Mouse (Mus musculus) kidney, embryonic 16.5 days (tissue): ENCODE measurements around the gene Atp13a4. TPM values are rescaled to one million over a fixed set of nuclear protein-coding genes. Genes with fewer than 3 reads are reported as not detected.
A peak's percentile ranks its signal among the peaks of the same experiment; 100 is the strongest.

ENCODE experiments used
- ATAC-seq: fragments of 200-750 bp; cut with Nextera tagmentation; 2 replicates; pipeline ENCODE4 v1.8.0; 2017; ENCODE audit warnings: moderate TSS enrichment; ENCODE audit not compliant: low FRiP score, low TSS enrichment
- H3K27ac ChIP-seq: fragments of 300-500 bp; sonication (generic); 2 replicates; pipeline ENCODE4 v1.5.1; 2014; ENCODE audit warnings: low read length
- H3K27me3 ChIP-seq: fragments of 300-500 bp; sonication (generic); 2 replicates; pipeline ENCODE4 v1.6.1; 2014; ENCODE audit warnings: low read length, control low read depth, mixed read lengths; ENCODE audit not compliant: insufficient read depth
- H3K36me3 ChIP-seq: fragments of 300-500 bp; sonication (generic); 2 replicates; pipeline ENCODE4 v1.6.1; 2014; ENCODE audit warnings: low read length, control low read depth, mixed read lengths; ENCODE audit not compliant: insufficient read depth
- H3K4me1 ChIP-seq: fragments of 300-500 bp; sonication (generic); 2 replicates; pipeline ENCODE4 v1.6.1; 2014; ENCODE audit warnings: low read length, control low read depth, mixed read lengths; ENCODE audit not compliant: insufficient read depth
- H3K4me2 ChIP-seq: fragments of 300-500 bp; sonication (generic); replicated peaks from 2 replicates; pipeline ENCODE4 v1.6.1; 2014; ENCODE audit warnings: low read depth, low read length
- H3K4me3 ChIP-seq: fragments of 300-500 bp; sonication (generic); 2 replicates; pipeline ENCODE4 v1.5.1; 2014; ENCODE audit warnings: mild to moderate bottlenecking, low read length
- H3K9ac ChIP-seq: fragments of 300-500 bp; sonication (generic); replicated peaks from 2 replicates; pipeline ENCODE4 v1.6.1; 2014; ENCODE audit warnings: low read length
- H3K9me3 ChIP-seq: fragments of 300-500 bp; sonication (generic); 2 replicates; pipeline ENCODE4 v1.6.1; 2016; ENCODE audit warnings: low read length, control low read depth
- WGBS: fragments of 180-500 bp; shearing (Covaris S2); extraction: QIAGEN DNeasy Blood & Tissue Kit; methylation state at CpG from one replicate; pipeline ENCODE4 v1.1.7; 2014; 5-methylcytosine and 5-hydroxymethylcytosine counted together
- polyA plus RNA-seq: library from polyadenylated mRNA; unstranded; fragments of >200 nt; fragmentation: Nextera tagmentation; extraction: Ambion mirVana; gene quantifications from 2 replicates; pipeline ENCODE4 v1.2.1, GENCODE M21; 2015

Atp13a4 gene
- polyA plus RNA-seq, result 3.4 and 4.9 TPM in 2 replicates

DNA sequence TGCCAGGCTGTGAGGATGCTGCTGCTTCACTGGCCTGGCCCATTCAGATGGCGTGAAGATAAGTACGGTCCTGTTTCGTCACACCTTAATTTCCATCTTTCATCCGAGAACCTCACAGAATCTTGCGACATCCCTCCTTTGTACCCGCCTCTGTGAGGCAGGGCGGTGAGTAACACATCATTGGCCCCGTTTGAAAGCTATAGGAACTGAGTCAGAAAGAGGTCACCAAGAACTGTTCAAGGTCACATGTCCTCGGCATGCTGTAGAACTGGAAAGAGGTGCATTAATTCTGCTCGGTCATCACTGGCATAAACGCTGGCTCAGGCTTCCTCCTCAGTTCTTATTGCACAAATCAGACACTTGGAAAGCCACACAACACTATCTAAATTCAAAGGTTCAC lies at the start of gene Atp13a4:
Gene Atp13a4, minus strand, starts transcription at position 36 of the 400 bp plus-strand sequence.
- 80% methylated on average over 11 of the region's 11 CpGs for WGBS
- ATAC-seq, result no peak
- H3K27ac ChIP-seq, result no peak within 1 kb of the TSS

DNA sequence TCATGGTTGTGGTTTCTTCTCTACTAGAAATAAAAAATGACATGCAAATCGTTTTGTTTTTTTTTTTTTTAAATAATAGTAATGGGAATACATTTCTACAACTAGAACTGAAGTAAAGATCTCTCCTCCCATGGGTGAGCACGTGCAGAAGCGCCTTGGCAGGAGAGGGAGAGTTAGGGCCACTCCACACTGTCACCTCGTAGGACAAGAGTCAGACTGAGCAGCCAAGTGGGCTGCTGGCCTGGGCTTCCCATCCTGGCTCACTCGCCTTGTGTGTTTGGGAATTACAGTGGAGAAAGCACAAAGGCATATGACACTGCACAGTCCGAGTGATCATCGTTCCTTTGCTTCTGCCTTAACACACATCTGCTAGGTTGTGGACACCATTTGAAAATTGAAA lies 47.5 kb upstream of the Atp13a4 start:
- Histone ChIP-seq H3K4me2 (no peak overlapping the region), H3K4me3 (no peak overlapping the region), H3K36me3 (peaks cover 49% of the 10 kb centered on the region), H3K27ac (no peak overlapping the region), H3K9ac (no peak overlapping the region), H3K9me3 (no peaks in the 10 kb centered on the region), H3K27me3 (no peaks in the 10 kb centered on the region), H3K4me1 (no peaks in the 10 kb centered on the region)
- WGBS, result 81% methylated on average over 7 of the region's 7 CpGs
- no peak for ATAC-seq

More for the DNA sequence above, at the start of gene Atp13a4:
- no peaks in the 10 kb centered on the region for H3K27me3 ChIP-seq
- H3K9me3 ChIP-seq, result no peaks in the 10 kb centered on the region
- no peak within 1 kb of the TSS for H3K4me3 ChIP-seq
- H3K4me2 ChIP-seq, result no peak within 1 kb of the TSS
- no peak within 1 kb of the TSS for H3K9ac ChIP-seq
- peaks cover 4% of the 10 kb centered on the region; the same call in 1 of the 2 replicates for H3K4me1 ChIP-seq
- no peaks in the 10 kb centered on the region for H3K36me3 ChIP-seq

DNA sequence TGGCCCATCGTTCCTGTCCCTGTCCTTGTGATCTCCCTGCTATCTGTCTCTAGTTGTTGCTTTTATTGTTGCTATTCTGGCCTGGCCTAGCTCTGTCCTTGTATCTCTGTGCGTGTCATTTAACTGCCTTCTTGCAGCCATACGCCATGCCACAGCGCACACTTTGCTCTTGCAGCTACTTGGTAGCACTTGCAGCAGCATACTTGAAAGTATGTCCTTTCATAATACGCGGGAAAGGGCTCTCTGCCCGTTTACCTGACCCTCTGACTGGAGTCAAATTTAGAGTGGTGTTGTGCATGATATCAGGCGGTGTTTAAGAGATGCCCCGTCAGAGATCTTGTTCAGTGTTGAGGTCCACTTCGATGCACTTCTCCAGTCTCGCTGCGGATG lies 35.1 kb upstream of the Atp13a4 start:
- peak overlapping the region; percentile 73 for H3K4me2 ChIP-seq
- H3K9me3 ChIP-seq, result no peaks in the 10 kb centered on the region
- H3K27me3 ChIP-seq, result peaks cover 3% of the 10 kb centered on the region; the same call in 1 of the 2 replicates
- no peak overlapping the region for H3K27ac ChIP-seq
- 8% methylated on average over 12 of the region's 12 CpGs for WGBS
- peak overlapping the region; percentile 83 for H3K9ac ChIP-seq
- peaks cover 8% of the 10 kb centered on the region; the same call in 1 of the 2 replicates for H3K4me1 ChIP-seq
- no peak; the same call in 1 of the 2 replicates for ATAC-seq
- H3K4me3 ChIP-seq, result peak overlapping the region; percentile 70
- no peaks in the 10 kb centered on the region for H3K36me3 ChIP-seq

DNA sequence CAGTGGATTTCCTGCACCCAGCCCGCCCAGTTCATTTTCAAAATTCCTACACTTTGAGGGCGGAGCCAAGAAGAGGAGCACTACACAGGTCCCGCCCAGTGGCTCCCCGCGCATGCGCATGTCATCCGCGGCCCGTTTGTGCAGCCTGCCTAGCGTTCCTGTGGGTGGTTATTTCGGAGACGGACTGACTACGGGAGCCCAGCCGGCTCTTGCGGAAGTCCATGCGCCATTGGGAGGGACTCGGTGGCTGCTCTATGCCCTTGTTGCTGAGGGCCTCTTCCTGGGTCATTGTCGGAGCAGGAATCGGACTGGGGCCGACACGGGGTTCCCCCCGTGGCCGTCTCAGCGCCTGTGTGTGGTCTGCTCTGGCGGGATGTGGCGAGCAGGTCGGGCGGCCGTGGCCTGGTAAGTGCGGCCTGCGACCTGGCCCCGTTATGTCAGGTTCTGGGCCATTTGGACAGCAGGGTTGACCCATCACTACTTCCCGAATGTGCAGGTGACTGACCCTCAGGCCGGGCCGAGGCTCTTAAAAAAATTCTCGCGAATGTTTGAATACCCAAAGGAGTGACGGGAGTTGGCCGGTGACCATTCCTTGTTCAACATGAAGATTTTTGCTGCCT lies 34.6 kb upstream of the Atp13a4 start, which contains the start of gene Opa1:
Gene Opa1, plus strand, starts transcription at position 168 of the 620 bp plus-strand sequence.
- Histone ChIP-seq H3K4me2 (peak within 1 kb of the TSS; percentile 73), H3K27ac (no peak within 1 kb of the TSS), H3K27me3 (peaks cover 3% of the 10 kb centered on the region; the same call in 1 of the 2 replicates), H3K9me3 (no peaks in the 10 kb centered on the region), H3K4me1 (peaks cover 8% of the 10 kb centered on the region; the same call in 1 of the 2 replicates), H3K36me3 (no peaks in the 10 kb centered on the region), H3K4me3 (peak within 1 kb of the TSS; percentile 70), H3K9ac (peak within 1 kb of the TSS; percentile 83)
- under 1% methylated on average over 39 of the region's 39 CpGs for WGBS
- ATAC-seq, result peak; percentile 99

DNA sequence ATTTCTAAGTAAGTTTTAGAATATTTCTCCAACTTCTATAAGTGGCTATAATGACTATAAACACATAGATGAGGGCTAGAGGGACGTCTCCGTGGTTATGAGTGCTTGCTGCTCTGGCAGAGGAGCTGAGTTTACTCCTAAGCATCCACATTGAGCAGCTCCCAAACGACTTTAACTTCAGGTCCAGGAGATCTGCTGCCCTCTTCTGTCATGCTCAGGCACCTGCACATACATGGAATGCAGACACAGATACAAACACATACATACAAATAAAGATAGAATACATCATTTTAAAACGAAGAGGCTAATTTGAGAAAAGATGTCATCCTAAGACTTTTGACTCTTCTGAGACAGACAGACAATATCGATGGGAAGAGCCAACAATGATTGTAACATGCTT lies 31.0 kb upstream of the Atp13a4 start:
- Histone ChIP-seq H3K27ac (no peak overlapping the region), H3K9me3 (no peaks in the 10 kb centered on the region), H3K36me3 (no peaks in the 10 kb centered on the region), H3K9ac (no peak overlapping the region), H3K4me2 (no peak overlapping the region), H3K4me3 (no peak overlapping the region), H3K27me3 (peaks cover 3% of the 10 kb centered on the region; the same call in 1 of the 2 replicates), H3K4me1 (peaks cover 7% of the 10 kb centered on the region; the same call in 1 of the 2 replicates)
- 12% methylated on average over 5 of the region's 5 CpGs for whole genome bisulfite sequencing
- ATAC-seq, result no peak

DNA sequence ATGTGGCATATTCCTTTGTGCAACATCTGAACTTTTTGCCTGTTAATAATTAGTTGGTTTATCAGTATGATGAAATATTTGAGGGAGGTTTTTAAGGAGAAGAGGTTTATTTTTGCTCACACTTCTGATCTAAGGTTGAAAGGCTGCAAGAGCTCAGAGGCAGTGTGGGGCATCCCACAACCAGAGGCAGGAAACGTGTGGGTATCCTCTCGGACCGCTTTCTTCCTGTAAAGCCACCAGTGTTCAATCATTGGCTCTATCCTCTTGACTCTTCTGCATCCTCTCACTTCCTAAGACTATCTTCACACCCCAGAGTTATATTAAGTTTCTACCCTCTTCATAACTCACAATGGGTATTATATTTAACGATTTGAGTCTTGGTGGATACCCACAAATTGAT lies 29.3 kb upstream of the Atp13a4 start:
- H3K9ac ChIP-seq, result no peak overlapping the region
- H3K4me1 ChIP-seq, result no peaks in the 10 kb centered on the region
- no peaks in the 10 kb centered on the region for H3K9me3 ChIP-seq
- H3K36me3 ChIP-seq, result no peaks in the 10 kb centered on the region
- 64% methylated on average over 4 of the region's 4 CpGs for WGBS
- no peak overlapping the region for H3K4me3 ChIP-seq
- H3K4me2 ChIP-seq, result no peak overlapping the region
- peaks cover 3% of the 10 kb centered on the region; the same call in 1 of the 2 replicates for H3K27me3 ChIP-seq
- no peak for ATAC-seq
- H3K27ac ChIP-seq, result no peak overlapping the region

DNA sequence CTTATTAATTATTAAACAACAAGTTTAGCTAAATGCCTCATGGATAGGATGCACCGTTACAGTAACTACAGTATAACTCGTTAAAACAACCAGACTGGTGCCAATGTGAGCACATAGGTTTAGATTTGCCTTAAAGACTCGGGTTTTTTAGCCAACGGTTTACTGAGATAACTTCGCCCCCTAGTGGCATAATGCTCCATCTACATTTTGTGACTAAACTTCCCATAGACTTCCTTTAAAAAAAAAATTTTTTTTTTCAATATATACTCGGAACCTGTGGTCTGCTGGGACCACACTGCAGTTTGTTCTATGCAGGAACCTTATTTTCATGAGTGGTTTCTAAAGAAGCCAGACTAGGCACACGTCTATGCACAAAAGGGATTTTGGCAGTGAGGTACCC lies 16.2 kb upstream of the Atp13a4 start:
- H3K9me3 ChIP-seq, result no peaks in the 10 kb centered on the region
- peaks cover 4% of the 10 kb centered on the region; the same call in 1 of the 2 replicates for H3K4me1 ChIP-seq
- peak overlapping the region; percentile 33 for H3K4me2 ChIP-seq
- ATAC-seq, result no peak
- peaks cover 5% of the 10 kb centered on the region for H3K27me3 ChIP-seq
- no peaks in the 10 kb centered on the region for H3K36me3 ChIP-seq
- H3K9ac ChIP-seq, result no peak overlapping the region
- 7% methylated on average over 7 of the region's 7 CpGs for WGBS
- H3K4me3 ChIP-seq, result no peak overlapping the region
- no peak overlapping the region for H3K27ac ChIP-seq

DNA sequence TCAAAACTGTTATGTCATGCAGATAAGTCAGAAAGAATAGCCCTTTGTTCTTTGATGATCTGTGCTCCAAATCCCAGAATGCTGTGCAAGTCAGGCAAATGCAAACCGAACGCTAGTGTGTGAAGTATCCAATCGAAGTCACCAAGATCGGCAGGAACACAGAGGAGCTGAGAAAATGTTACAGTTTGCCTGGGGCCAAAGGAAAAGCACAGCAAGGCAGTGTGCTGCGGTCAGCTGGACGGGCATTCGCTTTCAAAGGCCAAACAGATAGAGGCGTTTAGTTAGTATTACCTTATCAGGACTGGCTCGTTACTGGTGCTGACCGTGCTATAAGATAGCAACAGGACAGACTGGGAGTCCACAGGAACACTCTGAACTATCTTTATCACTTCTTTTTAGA lies 15.8 kb upstream of the Atp13a4 start:
- 51% methylated on average over 10 of the region's 10 CpGs for WGBS
- Histone ChIP-seq H3K4me1 (peaks cover 4% of the 10 kb centered on the region; the same call in 1 of the 2 replicates), H3K4me2 (peak overlapping the region; percentile 33), H3K9ac (peak overlapping the region; percentile 19; the same call in 1 of the 2 replicates), H3K36me3 (no peaks in the 10 kb centered on the region), H3K9me3 (no peaks in the 10 kb centered on the region), H3K4me3 (no peak overlapping the region), H3K27ac (no peak overlapping the region), H3K27me3 (peaks cover 5% of the 10 kb centered on the region)
- ATAC-seq, result no peak

DNA sequence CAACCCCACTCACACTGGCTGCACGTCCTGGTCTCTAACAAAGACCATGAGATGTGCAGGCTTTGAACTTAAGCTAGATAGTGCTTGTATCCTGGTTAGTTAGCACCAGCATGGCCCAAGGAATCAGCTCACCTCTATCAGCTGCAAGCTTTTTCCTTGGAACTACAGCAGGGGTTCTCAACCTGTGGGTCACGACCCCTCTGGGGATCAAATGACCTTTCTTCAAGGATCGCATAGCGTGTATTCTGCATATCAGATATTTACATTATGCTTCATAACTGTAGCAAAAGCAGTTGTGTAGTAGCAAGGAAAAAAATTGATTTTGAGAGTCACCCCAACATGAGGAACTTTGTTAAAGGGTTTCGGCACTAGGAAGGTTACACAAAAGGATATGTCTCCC lies 15.0 kb upstream of the Atp13a4 start:
- H3K36me3 ChIP-seq, result no peaks in the 10 kb centered on the region
- no peak overlapping the region for H3K9ac ChIP-seq
- ATAC-seq, result no peak
- peaks cover 5% of the 10 kb centered on the region for H3K27me3 ChIP-seq
- WGBS, result 73% methylated on average over 5 of the region's 5 CpGs
- H3K4me1 ChIP-seq, result peaks cover 4% of the 10 kb centered on the region; the same call in 1 of the 2 replicates
- no peak overlapping the region for H3K4me2 ChIP-seq
- no peaks in the 10 kb centered on the region for H3K9me3 ChIP-seq
- no peak overlapping the region for H3K4me3 ChIP-seq
- no peak overlapping the region for H3K27ac ChIP-seq

DNA sequence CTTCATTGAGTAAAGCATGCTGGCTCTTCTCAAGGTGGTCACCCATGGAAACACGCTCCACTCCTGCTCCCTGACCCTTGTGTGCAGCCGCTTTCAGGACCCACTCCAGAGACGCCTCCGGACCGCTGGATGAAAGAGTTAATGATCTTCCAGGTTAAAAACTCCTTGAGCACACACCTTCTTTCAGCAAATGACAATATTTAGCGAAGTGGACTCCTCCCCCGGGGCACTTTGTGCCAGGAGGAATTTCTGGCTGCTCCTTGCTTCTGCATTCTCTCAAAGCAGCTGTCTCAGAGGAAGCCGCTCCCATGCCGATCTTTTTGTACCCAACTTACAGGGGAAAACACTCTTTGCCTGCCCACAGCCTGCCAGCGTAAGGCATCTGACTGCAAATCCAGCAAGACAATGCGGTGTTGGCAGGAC lies 3.4 kb downstream of the Atp13a4 start:
- no peaks in the 10 kb centered on the region for H3K36me3 ChIP-seq
- no peak overlapping the region for H3K9ac ChIP-seq
- ATAC-seq, result no peak; the same call in 1 of the 2 replicates
- H3K4me2 ChIP-seq, result peak overlapping the region; percentile 8; the same call in 1 of the 2 replicates
- no peak overlapping the region for H3K27ac ChIP-seq
- peaks cover 4% of the 10 kb centered on the region; the same call in 1 of the 2 replicates for H3K4me1 ChIP-seq
- 68% methylated on average over 11 of the region's 11 CpGs for WGBS
- no peaks in the 10 kb centered on the region for H3K27me3 ChIP-seq
- no peaks in the 10 kb centered on the region for H3K9me3 ChIP-seq
- H3K4me3 ChIP-seq, result no peak overlapping the region
